ENCODE assay signal across 22 mouse cellular contexts in genomic region chr10:25032625-25033024, GRCm38 (mm10).
DNase-seq lines count a peak whose midpoint lies in the region; ATAC-seq and TF ChIP-seq lines count a peak whose summit lies in the region.
"Had no signal": no experiment of that assay in that cellular context is flagged by ENCODE, and none has a peak within 500 bp of the region (broad histone marks: within the 10 kb centered on the region; RNA-seq: fewer than 3 reads in every experiment).

No protein-coding gene starts in this region.

- in situ Hi-C loops in ES-E14 (cut with MboI; ENCODE audit: low sequenced_read_pairs in 2 of 2, unreplicated experiment in 2 of 2): no loop called here

- H3K9ac ChIP-seq in kidney, postnatal 0 days (ENCODE audit: low read depth, low read length): no peak overlapping the region
- H3K9ac ChIP-seq in kidney, embryonic 14.5 days (ENCODE audit: low read depth, low read length): no peak overlapping the region
- no peak overlapping the region for H3K9ac ChIP-seq in ES-E14 (ENCODE audit: insufficient read depth, low read depth, low read length, poor library complexity, severe bottlenecking)
- H3K9ac ChIP-seq: embryonic facial prominence, embryonic 13.5 days; embryonic facial prominence, embryonic 15.5 days; forebrain, embryonic 12.5 days had no signal

- H3K27me3 ChIP-seq in kidney, postnatal 0 days (ENCODE audit: insufficient read depth, low read length): no peaks in the 10 kb centered on the region
- no peaks in the 10 kb centered on the region for H3K27me3 ChIP-seq in kidney, embryonic 14.5 days (ENCODE audit: control insufficient read depth, insufficient read depth, low read length)
- H3K27me3 ChIP-seq: embryonic facial prominence, embryonic 13.5 days; embryonic facial prominence, embryonic 15.5 days; forebrain, embryonic 12.5 days; Patski had no signal

- no peak overlapping the region for H3K27ac ChIP-seq in kidney, postnatal 0 days
- H3K27ac ChIP-seq in kidney, embryonic 14.5 days (ENCODE audit: low read depth, low read length): no peak overlapping the region
- no peak overlapping the region for H3K27ac ChIP-seq in ES-E14 (ENCODE audit: insufficient read depth, low read depth, low read length, poor library complexity, severe bottlenecking)
- H3K27ac ChIP-seq: embryonic facial prominence, embryonic 13.5 days; embryonic facial prominence, embryonic 15.5 days; forebrain, embryonic 10.5 days; forebrain, embryonic 12.5 days had no signal

- peak; percentile 15 for DNase-seq in kidney, postnatal 0 days (ENCODE audit: low spot score)
- no peak for DNase-seq in ES-E14 (ENCODE audit: low read depth, low spot score)
- no peak for DNase-seq in frontal cortex, postnatal 10 days (ENCODE audit: low spot score in 2 of 2)
- DNase-seq in T-cell, adult 2 months (ENCODE audit: low spot score): no peak
- DNase-seq: adrenal gland, adult 2 months; adrenal gland, postnatal 10 days; adrenal gland, postnatal 25 days; cerebellum, adult 11 months; cerebellum, adult 8-10 months; cerebellum, adult 9-11 months; cerebellum, postnatal 14 days; cerebellum, postnatal 36 days; embryo, embryonic 11 days had no signal

- no peaks in the 10 kb centered on the region for H3K9me3 ChIP-seq in kidney, postnatal 0 days (replicated peaks; ENCODE audit: low read length)
- no peaks in the 10 kb centered on the region for H3K9me3 ChIP-seq in kidney, embryonic 14.5 days (ENCODE audit: control insufficient read depth, low read length)
- no peaks in the 10 kb centered on the region for H3K9me3 ChIP-seq in ES-E14 (ENCODE audit: control insufficient read depth, insufficient read depth, low read depth, low read length)
- H3K9me3 ChIP-seq: embryonic facial prominence, embryonic 15.5 days; forebrain, embryonic 10.5 days; forebrain, embryonic 12.5 days had no signal

- ATAC-seq in kidney, postnatal 0 days (replicated peaks; ENCODE audit: low FRiP score, low read depth): no peak
- no peak for ATAC-seq in kidney, embryonic 14.5 days (ENCODE audit: low FRiP score, low TSS enrichment)
- ATAC-seq: forebrain, embryonic 14.5 days; forebrain, embryonic 16.5 days; Patski had no signal

- no peaks in the 10 kb centered on the region for H3K4me1 ChIP-seq in kidney, postnatal 0 days (replicated peaks; ENCODE audit: insufficient read depth, low read length)
- H3K4me1 ChIP-seq in kidney, embryonic 14.5 days (ENCODE audit: control insufficient read depth, insufficient read depth, low read length): no peaks in the 10 kb centered on the region
- H3K4me1 ChIP-seq in ES-E14 (ENCODE audit: control insufficient read depth in 2 of 2, insufficient read depth in 2 of 2, low read length in 2 of 2, poor library complexity in 1 of 2): peaks cover 5 to 7% of the 10 kb centered on the region in 2 experiments; a peak in 3 of 4 replicates
- H3K4me1 ChIP-seq: embryonic facial prominence, embryonic 15.5 days had no signal

- TF ChIP-seq CTCF in kidney, postnatal 0 days (IDR thresholded peaks at IDR 0.05; ENCODE audit: low read depth): no peak

- H3K4me2 ChIP-seq in kidney, postnatal 0 days (ENCODE audit: low read length): no peak overlapping the region
- no peak overlapping the region for H3K4me2 ChIP-seq in kidney, embryonic 14.5 days (replicated peaks; ENCODE audit: low read depth, low read length)
- H3K4me2 ChIP-seq: embryonic facial prominence, embryonic 13.5 days; embryonic facial prominence, embryonic 15.5 days; forebrain, embryonic 12.5 days had no signal

- whole genome bisulfite sequencing in kidney, postnatal 0 days: 60% methylated on average over 1 of the region's 1 CpGs
- 58% methylated on average over 1 of the region's 1 CpGs for WGBS in kidney, embryonic 14.5 days

- no peak overlapping the region for H3K4me3 ChIP-seq in kidney, postnatal 0 days (replicated peaks; ENCODE audit: low read depth, low read length)
- H3K4me3 ChIP-seq in kidney, embryonic 14.5 days (ENCODE audit: low read length): no peak overlapping the region
- no peak overlapping the region for H3K4me3 ChIP-seq in ES-E14 (ENCODE audit: insufficient read depth in 1 of 2, low read depth in 1 of 2, low read length in 2 of 2, poor library complexity in 1 of 2, severe bottlenecking in 1 of 2)
- H3K4me3 ChIP-seq: embryonic facial prominence, embryonic 13.5 days; embryonic facial prominence, embryonic 15.5 days; erythroblast, embryonic 14.5 days; forebrain, embryonic 10.5 days; forebrain, embryonic 12.5 days had no signal

- H3K36me3 ChIP-seq in kidney, postnatal 0 days (ENCODE audit: insufficient read depth, low read length): no peaks in the 10 kb centered on the region
- no peaks in the 10 kb centered on the region for H3K36me3 ChIP-seq in kidney, embryonic 14.5 days (ENCODE audit: control insufficient read depth, insufficient read depth, low read length)
- no peaks in the 10 kb centered on the region for H3K36me3 ChIP-seq in ES-E14 (ENCODE audit: control insufficient read depth, insufficient read depth, low read length, poor library complexity, severe bottlenecking)
- H3K36me3 ChIP-seq: embryonic facial prominence, embryonic 13.5 days; embryonic facial prominence, embryonic 15.5 days; forebrain, embryonic 10.5 days; forebrain, embryonic 12.5 days had no signal

TF ChIP-seq in ES-E14, 5 proteins besides CTCF, POLR2A, EP300 and RAD21:
- TF ChIP-seq MAFK (IDR thresholded peaks at IDR 0.05; ENCODE audit: insufficient read depth, low read depth, low read length) (peak; percentile 98), CHD2 (IDR thresholded peaks at IDR 0.05; ENCODE audit: low read depth, low read length) (no peak)
